In the genomic region with DNA sequence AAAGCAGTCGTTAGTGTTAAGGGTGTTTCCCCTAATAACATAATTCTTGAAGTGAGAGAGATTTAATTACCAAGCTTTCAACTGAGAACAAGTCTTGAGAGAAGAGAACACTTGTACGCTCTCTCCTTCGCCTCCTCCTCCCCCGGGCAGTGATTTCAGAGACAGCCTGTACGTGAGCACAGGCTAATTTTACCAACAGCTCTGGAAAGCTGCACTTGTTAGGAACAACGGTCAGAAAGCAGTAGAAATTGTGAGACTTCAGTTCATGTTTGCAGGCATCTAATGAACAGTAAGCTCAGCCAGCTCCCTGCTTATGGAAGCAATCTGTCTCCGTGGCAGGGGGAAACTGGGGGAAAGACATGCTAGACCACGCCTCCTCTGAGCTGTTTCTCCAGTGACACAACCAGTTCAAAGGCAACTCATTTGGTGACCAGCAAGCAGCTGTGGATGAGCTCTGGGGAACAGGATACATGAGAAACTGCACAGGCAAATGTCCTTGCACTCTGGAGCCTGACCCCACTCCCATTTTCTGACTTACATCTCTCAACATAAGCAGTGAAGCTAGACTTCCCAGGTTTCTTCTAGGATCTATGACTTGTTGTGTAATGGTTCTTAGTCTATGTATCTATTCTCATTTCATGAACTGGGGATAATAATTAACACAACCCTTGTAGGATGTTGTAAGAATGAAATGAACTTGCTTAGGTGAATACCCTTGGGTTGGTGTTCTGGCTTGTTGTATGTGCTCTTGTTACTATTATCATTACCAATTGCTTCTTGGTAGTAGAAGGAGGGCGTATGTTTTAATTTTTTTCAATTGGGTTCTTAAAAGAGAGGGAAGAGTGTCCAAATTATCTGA, we compare ENCODE assay signal across 9 mouse cellular contexts.
DNase-seq lines count a peak whose midpoint lies in the region; ATAC-seq and TF ChIP-seq lines count a peak whose summit lies in the region.
"Had no signal": no experiment of that assay in that cellular context is flagged by ENCODE, and none has a peak within 500 bp of the region (broad histone marks: within the 10 kb centered on the region; RNA-seq: fewer than 3 reads in every experiment).

No protein-coding gene starts in this region.

- no peak overlapping the region for H3K4me2 ChIP-seq in heart, embryonic 11.5 days
- 0 out of 2 replicates have a peak overlapping the region, but pooled peaks have one; percentile 10 for H3K4me2 ChIP-seq in intestine, postnatal 0 days (replicated peaks; ENCODE audit: low read depth)
- no peak overlapping the region for H3K4me2 ChIP-seq in liver, embryonic 11.5 days
- no peak overlapping the region for H3K4me2 ChIP-seq in hindbrain, embryonic 11.5 days (replicated peaks; ENCODE audit: low read depth, low read length)

- WGBS in heart, embryonic 11.5 days (ENCODE audit: insufficient replicate concordance), result 41% methylated on average over 9 of the region's 9 CpGs
- WGBS in intestine, postnatal 0 days, result 34% methylated on average over 9 of the region's 9 CpGs
- WGBS in liver, embryonic 11.5 days, result 60% methylated on average over 9 of the region's 9 CpGs
- 61% methylated on average over 9 of the region's 9 CpGs for WGBS in hindbrain, embryonic 11.5 days

- no peaks in the 10 kb centered on the region for H3K36me3 ChIP-seq in heart, embryonic 11.5 days (ENCODE audit: control insufficient read depth, insufficient read depth, low read length)
- no peaks in the 10 kb centered on the region for H3K36me3 ChIP-seq in intestine, postnatal 0 days (ENCODE audit: control insufficient read depth, insufficient read depth)
- no peaks in the 10 kb centered on the region for H3K36me3 ChIP-seq in liver, embryonic 11.5 days (ENCODE audit: control insufficient read depth, insufficient read depth, low read length)
- H3K36me3 ChIP-seq in hindbrain, embryonic 11.5 days (ENCODE audit: control insufficient read depth, insufficient read depth, low read length), result no peaks in the 10 kb centered on the region

- no peak overlapping the region for H3K4me3 ChIP-seq in heart, embryonic 11.5 days (ENCODE audit: low read depth, low read length)
- no peak overlapping the region for H3K4me3 ChIP-seq in intestine, postnatal 0 days (ENCODE audit: low read depth, low read length)
- H3K4me3 ChIP-seq in liver, embryonic 11.5 days (ENCODE audit: low read depth, low read length), result no peak overlapping the region
- H3K4me3 ChIP-seq in hindbrain, embryonic 11.5 days (ENCODE audit: low read depth, low read length), result no peak overlapping the region
- H3K4me3 ChIP-seq: erythroblast, embryonic 14.5 days had no signal

- ATAC-seq in heart, embryonic 11.5 days (replicated peaks; ENCODE audit: insufficient number of reproducible peaks, low FRiP score, low TSS enrichment), result no peak
- ATAC-seq in intestine, postnatal 0 days, result peak; percentile 58
- ATAC-seq in liver, embryonic 11.5 days (replicated peaks; ENCODE audit: low FRiP score), result no peak
- no peak for ATAC-seq in hindbrain, embryonic 11.5 days (ENCODE audit: low FRiP score)

- H3K9me3 ChIP-seq in heart, embryonic 11.5 days (replicated peaks; ENCODE audit: control insufficient read depth, low read length), result no peaks in the 10 kb centered on the region
- H3K9me3 ChIP-seq in intestine, postnatal 0 days (ENCODE audit: control insufficient read depth), result no peaks in the 10 kb centered on the region
- no peaks in the 10 kb centered on the region for H3K9me3 ChIP-seq in liver, embryonic 11.5 days (ENCODE audit: control insufficient read depth, low read length)
- no peaks in the 10 kb centered on the region for H3K9me3 ChIP-seq in hindbrain, embryonic 11.5 days (ENCODE audit: control insufficient read depth, low read length)

- peaks cover 25% of the 10 kb centered on the region for H3K4me1 ChIP-seq in heart, embryonic 11.5 days (ENCODE audit: control insufficient read depth, insufficient read depth, low read length)
- peaks cover 16% of the 10 kb centered on the region for H3K4me1 ChIP-seq in intestine, postnatal 0 days (replicated peaks; ENCODE audit: control insufficient read depth, insufficient read depth, low read length)
- peaks cover 2% of the 10 kb centered on the region; the same call in 1 of the 2 replicates for H3K4me1 ChIP-seq in liver, embryonic 11.5 days (replicated peaks; ENCODE audit: control insufficient read depth, insufficient read depth, low read length)
- no peaks in the 10 kb centered on the region for H3K4me1 ChIP-seq in hindbrain, embryonic 11.5 days (replicated peaks; ENCODE audit: control insufficient read depth, insufficient read depth, low read length)

- H3K27me3 ChIP-seq in heart, embryonic 11.5 days (ENCODE audit: control insufficient read depth, insufficient read depth, low read length), result no peaks in the 10 kb centered on the region
- H3K27me3 ChIP-seq in intestine, postnatal 0 days (replicated peaks; ENCODE audit: control insufficient read depth, insufficient read depth, low read length), result no peaks in the 10 kb centered on the region
- H3K27me3 ChIP-seq in liver, embryonic 11.5 days (replicated peaks; ENCODE audit: control insufficient read depth, insufficient read depth, low read length), result no peaks in the 10 kb centered on the region
- H3K27me3 ChIP-seq in hindbrain, embryonic 11.5 days (ENCODE audit: control insufficient read depth, insufficient read depth, low read length), result no peaks in the 10 kb centered on the region

- no peak for TF ChIP-seq CTCF in intestine, postnatal 0 days (IDR thresholded peaks at IDR 0.05; ENCODE audit: low read depth)

- no peak overlapping the region for H3K27ac ChIP-seq in heart, embryonic 11.5 days (ENCODE audit: low read depth, low read length)
- H3K27ac ChIP-seq in intestine, postnatal 0 days (ENCODE audit: low read depth, low read length), result peak overlapping the region; percentile 66
- H3K27ac ChIP-seq in liver, embryonic 11.5 days (ENCODE audit: low read depth, low read length), result no peak overlapping the region
- H3K27ac ChIP-seq in hindbrain, embryonic 11.5 days (ENCODE audit: low read depth, low read length), result no peak overlapping the region

- H3K9ac ChIP-seq in heart, embryonic 11.5 days (ENCODE audit: low read depth, low read length), result no peak overlapping the region
- H3K9ac ChIP-seq in intestine, postnatal 0 days (ENCODE audit: low read depth, low read length), result no peak overlapping the region
- no peak overlapping the region for H3K9ac ChIP-seq in liver, embryonic 11.5 days (ENCODE audit: low read depth, low read length)
- H3K9ac ChIP-seq in hindbrain, embryonic 11.5 days (ENCODE audit: low read depth, low read length), result no peak overlapping the region

- peak; percentile 93 for DNase-seq in heart, adult 11 months
- DNase-seq in adrenal gland, postnatal 36 days, result peak; percentile 56 to 62
- peak; percentile 36 for DNase-seq in liver, embryonic 11.5 days (ENCODE audit: low spot score)
- no peak for DNase-seq in ovary, postnatal 10 days (ENCODE audit: low spot score)
- DNase-seq in hindbrain, embryonic 11.5 days (ENCODE audit: low spot score), result no peak
- no peak for DNase-seq in thymus, postnatal 10 days (ENCODE audit: low spot score in 2 of 2)

Comparison
In these comparisons a context has a peak if more than half of its experiments do, and no peak if none do; other contexts are left out.
1. DNase-seq: peak in heart, adult 11 months (single experiment), adrenal gland, postnatal 36 days (2 of 2) and liver, embryonic 11.5 days (single experiment); none in ovary, postnatal 10 days (single experiment), hindbrain, embryonic 11.5 days (single experiment) and thymus, postnatal 10 days (0 of 2).